Mouse (Mus musculus): ENCODE measurements at regions not wholly inside any gene's neighbourhood (a gene's known extent, or its start where the extent isn't known, plus 50 kb on each side); places are given as distances from the start of the nearest gene placed in this dataset.

- no peak for TF ChIP-seq HCFC1 (IDR thresholded peaks at IDR 0.05; ENCODE audit: borderline replicate concordance, insufficient read depth, low read length)
- TF ChIP-seq CHD2 (IDR thresholded peaks at IDR 0.05; ENCODE audit: low read depth, low read length): no peak
Observed at GRCm38 (mm10) chr2:9367801-9368584, 513.1 kb upstream of the 4930412O13Rik start.
